Mouse (Mus musculus) intestine, postnatal 0 days (tissue): ENCODE measurements at regions not wholly inside any gene's neighbourhood (a gene's known extent, or its start where the extent isn't known, plus 50 kb on each side); places are given as distances from the start of the nearest gene placed in this dataset.

Experiments used
- ATAC-seq: fragments of 200-750 bp; cut with Nextera tagmentation; 2 replicates; pipeline ENCODE4 v1.8.0; 2017; ENCODE audit warnings: mild to moderate bottlenecking, moderate TSS enrichment, moderate library complexity
- H3K27ac ChIP-seq: fragments of 300-500 bp; sonication (generic); 2 replicates; pipeline ENCODE4 v1.5.1; 2014; ENCODE audit warnings: mild to moderate bottlenecking, low read depth, low read length, moderate library complexity
- H3K27me3 ChIP-seq: fragments of 300-500 bp; sonication (generic); replicated peaks from 2 replicates; pipeline ENCODE4 v1.6.1; 2014; ENCODE audit warnings: low read length, mixed read lengths; ENCODE audit not compliant: control insufficient read depth, insufficient read depth
- H3K36me3 ChIP-seq: fragments of 300-500 bp; sonication (generic); 2 replicates; pipeline ENCODE4 v1.6.1; 2014; ENCODE audit warnings: mild to moderate bottlenecking, moderate library complexity; ENCODE audit not compliant: control insufficient read depth, insufficient read depth
- H3K4me1 ChIP-seq: fragments of 300-500 bp; sonication (generic); replicated peaks from 2 replicates; pipeline ENCODE4 v1.6.1; 2014; ENCODE audit warnings: antibody characterized with exemption, low read length, mixed read lengths; ENCODE audit not compliant: control insufficient read depth, insufficient read depth
- H3K4me2 ChIP-seq: fragments of 300-500 bp; sonication (generic); replicated peaks from 2 replicates; pipeline ENCODE4 v1.6.1; 2014; ENCODE audit warnings: low read depth, mild to moderate bottlenecking, moderate library complexity
- H3K4me3 ChIP-seq: fragments of 300-500 bp; sonication (generic); 2 replicates; pipeline ENCODE4 v1.5.1; 2014; ENCODE audit warnings: low read depth, low read length
- H3K9ac ChIP-seq: fragments of 300-500 bp; sonication (generic); 2 replicates; pipeline ENCODE4 v1.6.1; 2014; ENCODE audit warnings: mild to moderate bottlenecking, low read depth, low read length
- H3K9me3 ChIP-seq: fragments of 300-500 bp; sonication (generic); 2 replicates; pipeline ENCODE4 v1.6.1; 2016; ENCODE audit warnings: mixed run types; ENCODE audit not compliant: control insufficient read depth
- CTCF ChIP-seq: sonication (generic); IDR thresholded peaks from 2 replicates; pipeline ENCODE4 v1.5.1; 2016; ENCODE audit warnings: low read depth, mild to moderate bottlenecking, control low read depth, antibody characterized with exemption, moderate library complexity
- WGBS: fragments of 180-500 bp; shearing (Covaris S2); extraction: QIAGEN DNeasy Blood & Tissue Kit; methylation state at CpG from one replicate; pipeline ENCODE4 v1.1.7; 2014; 5-methylcytosine and 5-hydroxymethylcytosine counted together

- H3K4me2 ChIP-seq, result no peak overlapping the region
- H3K4me1 ChIP-seq, result no peaks in the 10 kb centered on the region
- no peak overlapping the region for H3K27ac ChIP-seq
- no peaks in the 10 kb centered on the region for H3K9me3 ChIP-seq
- no peak for TF ChIP-seq CTCF
- no peaks in the 10 kb centered on the region for H3K36me3 ChIP-seq
- H3K9ac ChIP-seq, result no peak overlapping the region
- ATAC-seq, result no peak
- H3K27me3 ChIP-seq, result no peaks in the 10 kb centered on the region
- 74% methylated on average over 8 of the region's 8 CpGs for WGBS
- H3K4me3 ChIP-seq, result no peak overlapping the region
Observed at GRCm38 (mm10) chr5:116960041-116960440, 155.9 kb downstream of the Suds3 start.

- 75% methylated on average over 5 of the region's 5 CpGs for WGBS
- ATAC-seq, result no peak
Observed at GRCm38 (mm10) chr5:116958141-116958540, 157.8 kb downstream of the Suds3 start.

GRCm38 (mm10) chr5:116956572-116956971 is 159.3 kb downstream of the Suds3 start:
- no peak overlapping the region for H3K4me3 ChIP-seq
- no peak for TF ChIP-seq CTCF
- ATAC-seq, result no peak
- no peaks in the 10 kb centered on the region for H3K27me3 ChIP-seq
- no peak overlapping the region for H3K9ac ChIP-seq
- H3K27ac ChIP-seq, result no peak overlapping the region
- H3K9me3 ChIP-seq, result no peaks in the 10 kb centered on the region
- no peaks in the 10 kb centered on the region for H3K36me3 ChIP-seq
- no peak overlapping the region for H3K4me2 ChIP-seq
- 72% methylated on average over 13 of the region's 13 CpGs for WGBS
- no peaks in the 10 kb centered on the region for H3K4me1 ChIP-seq

More at GRCm38 (mm10) chr5:116958141-116958540, 157.8 kb downstream of the Suds3 start:
- no peak overlapping the region for H3K4me2 ChIP-seq
- TF ChIP-seq CTCF, result no peak
- H3K36me3 ChIP-seq, result no peaks in the 10 kb centered on the region
- H3K27ac ChIP-seq, result no peak overlapping the region
- no peaks in the 10 kb centered on the region for H3K9me3 ChIP-seq
- no peak overlapping the region for H3K4me3 ChIP-seq
- no peaks in the 10 kb centered on the region for H3K4me1 ChIP-seq
- no peaks in the 10 kb centered on the region for H3K27me3 ChIP-seq
- H3K9ac ChIP-seq, result no peak overlapping the region

- Histone ChIP-seq H3K9ac (no peak overlapping the region), H3K4me3 (no peak overlapping the region), H3K27ac (no peak overlapping the region), H3K27me3 (no peaks in the 10 kb centered on the region), H3K4me1 (no peaks in the 10 kb centered on the region), H3K9me3 (no peaks in the 10 kb centered on the region), H3K36me3 (no peaks in the 10 kb centered on the region), H3K4me2 (no peak overlapping the region)
- no peak for ATAC-seq
- WGBS, result 13% methylated on average over 3 of the region's 4 CpGs
- TF ChIP-seq CTCF, result no peak
Observed at GRCm38 (mm10) chr5:116950280-116950881, 165.5 kb downstream of the Suds3 start.

GRCm38 (mm10) chr5:116934585-116934984 is 181.3 kb downstream of the Suds3 start:
- Histone ChIP-seq H3K4me1 (no peaks in the 10 kb centered on the region), H3K27me3 (no peaks in the 10 kb centered on the region), H3K36me3 (no peaks in the 10 kb centered on the region), H3K4me3 (no peak overlapping the region), H3K4me2 (no peak overlapping the region), H3K27ac (no peak overlapping the region), H3K9ac (no peak overlapping the region), H3K9me3 (no peaks in the 10 kb centered on the region; the same call in 1 of the 2 replicates)
- ATAC-seq, result no peak
- no peak for TF ChIP-seq CTCF
- WGBS, result 68% methylated on average over 5 of the region's 5 CpGs

GRCm38 (mm10) chr5:116934151-116934550 is 181.8 kb downstream of the Suds3 start:
- Histone ChIP-seq H3K36me3 (no peaks in the 10 kb centered on the region), H3K4me3 (no peak overlapping the region), H3K27ac (no peak overlapping the region), H3K4me2 (no peak overlapping the region), H3K4me1 (no peaks in the 10 kb centered on the region), H3K9me3 (no peaks in the 10 kb centered on the region; the same call in 1 of the 2 replicates), H3K27me3 (no peaks in the 10 kb centered on the region), H3K9ac (no peak overlapping the region)
- WGBS, result 60% methylated on average over 3 of the region's 3 CpGs
- TF ChIP-seq CTCF, result no peak
- no peak for ATAC-seq
